Comparison of ENCODE assay signal across 14 mouse cellular contexts in the genomic region with DNA sequence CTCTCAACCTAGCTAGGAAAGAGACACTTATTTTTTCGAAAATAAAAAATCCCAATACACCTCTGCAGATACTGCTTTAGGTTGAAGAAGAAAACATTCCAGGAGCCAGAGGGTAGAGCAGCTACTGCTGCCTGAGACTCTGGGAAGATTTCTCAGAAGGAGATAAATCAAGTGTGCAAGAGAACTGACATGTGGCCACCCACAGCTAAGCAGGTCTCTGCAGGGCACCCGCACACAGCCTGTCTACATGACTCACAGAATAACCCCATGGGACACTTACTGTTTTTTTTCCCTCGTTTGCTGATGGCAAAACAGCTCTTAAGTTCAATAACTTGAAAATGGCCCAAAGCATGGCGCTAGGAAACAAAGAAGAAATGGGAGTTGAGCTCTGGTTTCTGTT.
A peak's percentile ranks its signal among the peaks of the same experiment; 100 is the strongest.
DNase-seq lines count a peak whose midpoint lies in the region; ATAC-seq and TF ChIP-seq lines count a peak whose summit lies in the region.
"Had no signal": no experiment of that assay in that cellular context is flagged by ENCODE, and none has a peak within 500 bp of the region (broad histone marks: within the 10 kb centered on the region; RNA-seq: fewer than 3 reads in every experiment).

No protein-coding gene starts in this region.

- H3K9ac ChIP-seq in kidney, embryonic 14.5 days (ENCODE audit: low read depth, low read length) = no peak overlapping the region
- H3K9ac ChIP-seq in hindbrain, embryonic 16.5 days (ENCODE audit: low read depth, low read length) = no peak overlapping the region
- H3K9ac ChIP-seq: hindbrain, embryonic 14.5 days; liver, embryonic 14.5 days; midbrain, embryonic 15.5 days had no signal

- no peak for DNase-seq in kidney, adult 8-10 months
- DNase-seq in MN1 (ENCODE audit: low spot score) = peak; percentile 47
- no peak for DNase-seq in ovary, adult 18-20 months (ENCODE audit: low spot score)
- DNase-seq: cerebellum, adult 11-12 months; kidney, adult 18-20 months; left cerebral cortex, postnatal 4 days had no signal

- H3ac ChIP-seq in myocyte (ENCODE audit: control insufficient read depth, insufficient read length) = no peak overlapping the region

- H3K9me3 ChIP-seq in kidney, embryonic 14.5 days (ENCODE audit: control insufficient read depth, low read length) = no peaks in the 10 kb centered on the region
- H3K9me3 ChIP-seq in hindbrain, embryonic 16.5 days (ENCODE audit: control insufficient read depth, low read length) = no peaks in the 10 kb centered on the region
- H3K9me3 ChIP-seq: midbrain, embryonic 15.5 days had no signal

- 27% methylated on average over 4 of the region's 4 CpGs for WGBS in kidney, embryonic 14.5 days
- 64% methylated on average over 4 of the region's 4 CpGs for WGBS in hindbrain, embryonic 16.5 days

- no peaks in the 10 kb centered on the region for H3K4me1 ChIP-seq in kidney, embryonic 14.5 days (ENCODE audit: control insufficient read depth, insufficient read depth, low read length)
- H3K4me1 ChIP-seq in hindbrain, embryonic 16.5 days (ENCODE audit: control insufficient read depth, insufficient read depth, low read depth, low read length) = no peaks in the 10 kb centered on the region
- H3K4me1 ChIP-seq: midbrain, embryonic 15.5 days had no signal

- no peaks in the 10 kb centered on the region for H3K36me3 ChIP-seq in kidney, embryonic 14.5 days (ENCODE audit: control insufficient read depth, insufficient read depth, low read length)
- H3K36me3 ChIP-seq in myocyte (ENCODE audit: control insufficient read depth, insufficient read depth) = no peaks in the 10 kb centered on the region
- H3K36me3 ChIP-seq in hindbrain, embryonic 16.5 days (ENCODE audit: control insufficient read depth, insufficient read depth, low read length) = no peaks in the 10 kb centered on the region
- H3K36me3 ChIP-seq: midbrain, embryonic 15.5 days had no signal

- no peak overlapping the region for H3K27ac ChIP-seq in kidney, embryonic 14.5 days (ENCODE audit: low read depth, low read length)
- no peak overlapping the region for H3K27ac ChIP-seq in hindbrain, embryonic 16.5 days (ENCODE audit: low read depth, low read length)
- H3K27ac ChIP-seq: hindbrain, embryonic 14.5 days; liver, embryonic 14.5 days; midbrain, embryonic 15.5 days had no signal

- no peaks in the 10 kb centered on the region for H3K79me2 ChIP-seq in myocyte (ENCODE audit: control insufficient read depth, insufficient read depth)

- H3K4me2 ChIP-seq in kidney, embryonic 14.5 days (replicated peaks; ENCODE audit: low read depth, low read length) = no peak overlapping the region
- peak overlapping the region; percentile 78 for H3K4me2 ChIP-seq in myocyte (ENCODE audit: low read depth)
- no peak overlapping the region for H3K4me2 ChIP-seq in hindbrain, embryonic 16.5 days (ENCODE audit: low read length)
- H3K4me2 ChIP-seq: hindbrain, embryonic 14.5 days; midbrain, embryonic 15.5 days had no signal

- ATAC-seq in kidney, embryonic 14.5 days (ENCODE audit: low FRiP score, low TSS enrichment) = peak; percentile 83; the same call in 1 of the 2 replicates
- 0 out of 2 replicates have a peak, but pooled peaks have one; percentile 15 for ATAC-seq in common myeloid progenitor, adult 5-6 weeks (replicated peaks; ENCODE audit: low read depth, poor library complexity, severe bottlenecking)
- no peak for ATAC-seq in hindbrain, embryonic 16.5 days
- ATAC-seq: midbrain, embryonic 15.5 days had no signal

- no peak for TF ChIP-seq POLR2A in myocyte (IDR thresholded peaks at IDR 0.05; ENCODE audit: insufficient read length, low read depth)

- H3K4me3 ChIP-seq in kidney, embryonic 14.5 days (ENCODE audit: low read length) = no peak overlapping the region
- no peak overlapping the region for H3K4me3 ChIP-seq in myocyte
- H3K4me3 ChIP-seq in hindbrain, embryonic 16.5 days (ENCODE audit: low read length) = no peak overlapping the region
- H3K4me3 ChIP-seq: erythroblast, embryonic 14.5 days; midbrain, embryonic 15.5 days had no signal

- H3K27me3 ChIP-seq in kidney, embryonic 14.5 days (ENCODE audit: control insufficient read depth, insufficient read depth, low read length) = no peaks in the 10 kb centered on the region
- H3K27me3 ChIP-seq in myocyte (ENCODE audit: control insufficient read depth, insufficient read depth, insufficient read length) = no peaks in the 10 kb centered on the region
- no peaks in the 10 kb centered on the region for H3K27me3 ChIP-seq in hindbrain, embryonic 16.5 days (replicated peaks; ENCODE audit: control insufficient read depth, insufficient read depth, low read length)
- H3K27me3 ChIP-seq: midbrain, embryonic 15.5 days had no signal

TF ChIP-seq in myocyte, 11 proteins besides CTCF, POLR2A, EP300 and RAD21:
- TF ChIP-seq CEBPB (IDR thresholded peaks at IDR 0.05; ENCODE audit: insufficient read depth, poor library complexity, severe bottlenecking) = peak; percentile 11; the same call in 1 of the 2 replicates
- TF ChIP-seq TCF12 (IDR thresholded peaks at IDR 0.05; ENCODE audit: insufficient read depth, poor library complexity, severe bottlenecking) = no peak
- TF ChIP-seq TCF3 (IDR thresholded peaks at IDR 0.05; ENCODE audit: insufficient read length, low read depth) = no peak
- TF ChIP-seq POLR2AphosphoS2 (IDR thresholded peaks at IDR 0.05; ENCODE audit: insufficient read length, low read depth) = no peak
- TF ChIP-seq USF1 (IDR thresholded peaks at IDR 0.05; ENCODE audit: low read depth) = no peak
- TF ChIP-seq REST (IDR thresholded peaks at IDR 0.05; ENCODE audit: insufficient read depth, insufficient read length) = no peak
- no peak for TF ChIP-seq MYOD1 (IDR thresholded peaks at IDR 0.05; ENCODE audit: control insufficient read depth in 1 of 3, insufficient read length in 2 of 3, low read depth in 2 of 3)
- TF ChIP-seq E2F4 (IDR thresholded peaks at IDR 0.05; ENCODE audit: insufficient read depth) = no peak
TF ChIP-seq in myocyte: peak in this region for 1.
